Mouse (Mus musculus) Patski (cell line): ENCODE measurements around the gene C530008M17Rik. TPM values are rescaled to one million over a fixed set of nuclear protein-coding genes. Genes with fewer than 3 reads are reported as not detected.

Experiments used
- ATAC-seq: fragments of 100-300 bp; one replicate; pipeline ENCODE4 v1.8.0; 2021
- CTCF ChIA-PET: fragments of 350-600 bp; sonication (Branson Sonifier 250); formaldehyde crosslinking; loops from one replicate; lab custom pipeline; 2022; ENCODE audit warnings: inconsistent platforms; lab: Charles Lee
- POLR2A ChIA-PET: fragments of 350-600 bp; sonication (Branson Sonifier 250); formaldehyde crosslinking; loops from one replicate; lab custom pipeline; 2022; ENCODE audit warnings: antibody characterized with exemption, inconsistent platforms; lab: Charles Lee
- DNase-seq: peaks from one replicate; pipeline ENCODE4 v3.0.0-alpha.2; 2011; ENCODE audit warnings: low read depth, low spot score
- H3K27me3 ChIP-seq: fragments of 371-371 bp; one replicate; pipeline ENCODE4 v1.5.1; 2021
- CTCF ChIP-seq: fragments of 100-300 bp; IDR thresholded peaks from one replicate; pipeline ENCODE4 v1.5.1; 2021
- in situ Hi-C: fragments of 300-500 bp; cut with MboI; formaldehyde crosslinking; loops from 3 replicates; pipeline ENCODE4 v1.11.1; 2018; ENCODE audit warnings: low pct_unique_long_range_greater_than_20kb, mixed read lengths
- polyA plus RNA-seq: library from polyadenylated mRNA; unstranded; gene quantifications from one replicate; pipeline ENCODE4 v1.2.3, GENCODE M21; 2021

C530008M17Rik gene
- polyA plus RNA-seq, 1 experiment from 2014 or later, result 1.7 TPM

- in situ Hi-C loops, result no loop called here
- H3K27me3 ChIP-seq, result no peaks in the 10 kb centered on the region
- POLR2A ChIA-PET, result no interaction called here
- DNase-seq (no peak), ATAC-seq (no peak)
- CTCF ChIA-PET, result no interaction called here
- no peak for TF ChIP-seq CTCF
Measured at GRCm38 (mm10) chr5:76702104-76702503, 45.8 kb downstream of the C530008M17Rik start.

- in situ Hi-C loops, result no loop called here
- no peak for TF ChIP-seq CTCF
- ATAC-seq, result no peak
- ChIA-PET CTCF (no interaction called here), POLR2A (no interaction called here)
- no peak for DNase-seq
- H3K27me3 ChIP-seq, result no peaks in the 10 kb centered on the region
Measured at GRCm38 (mm10) chr5:76702646-76703045, 46.3 kb downstream of the C530008M17Rik start.

- DNase-seq (no peak), ATAC-seq (no peak)
- no peak for TF ChIP-seq CTCF
- ChIA-PET POLR2A (no interaction called here), CTCF (no interaction called here)
- in situ Hi-C loops, result no loop called here
- H3K27me3 ChIP-seq, result no peaks in the 10 kb centered on the region
Measured at GRCm38 (mm10) chr5:76705307-76706173, 49.2 kb downstream of the C530008M17Rik start.

GRCm38 (mm10) chr5:76707072-76707471 lies 50.8 kb downstream of the C530008M17Rik start:
- no peak for TF ChIP-seq CTCF
- ChIA-PET CTCF (no interaction called here), POLR2A (no interaction called here)
- H3K27me3 ChIP-seq, result no peaks in the 10 kb centered on the region
- DNase-seq, result no peak
- no peak for ATAC-seq
- in situ Hi-C loops, result no loop called here

- in situ Hi-C loops, result no loop called here
- no peak for DNase-seq
- CTCF ChIA-PET, result no interaction called here
Measured at GRCm38 (mm10) chr5:76708004-76708403, 51.7 kb downstream of the C530008M17Rik start.

GRCm38 (mm10) chr5:76713743-76714142 lies 57.4 kb downstream of the C530008M17Rik start:
- no peaks in the 10 kb centered on the region for H3K27me3 ChIP-seq
- in situ Hi-C loops, result no loop called here
- no peak for TF ChIP-seq CTCF
- ChIA-PET CTCF (interaction anchor here (0.7 kb wide), 1 partner anchor 126 kb away, joined by 3 read pairs; the partner anchor contains the start of gene Cep135), POLR2A (no interaction called here)
- peak; percentile 56 for DNase-seq
- peak; percentile 94 for ATAC-seq

More at GRCm38 (mm10) chr5:76708004-76708403, 51.7 kb downstream of the C530008M17Rik start:
- no peak for TF ChIP-seq CTCF
- H3K27me3 ChIP-seq, result no peaks in the 10 kb centered on the region
- POLR2A ChIA-PET, result no interaction called here
- ATAC-seq, result no peak

- ChIA-PET CTCF (interaction anchor here (1.1 kb wide), 1 partner anchor 14 kb away, joined by 4 read pairs; no protein-coding TSS in a partner anchor), POLR2A (no interaction called here)
- ATAC-seq (no peak), DNase-seq (no peak)
- no peaks in the 10 kb centered on the region for H3K27me3 ChIP-seq
- no peak for TF ChIP-seq CTCF
- in situ Hi-C loops, result no loop called here
Measured at GRCm38 (mm10) chr5:76719954-76720353, 63.6 kb downstream of the C530008M17Rik start.

GRCm38 (mm10) chr5:76724878-76725277 lies 68.6 kb downstream of the C530008M17Rik start:
- ChIA-PET CTCF (no interaction called here), POLR2A (no interaction called here)
- no peak for ATAC-seq
- H3K27me3 ChIP-seq, result no peaks in the 10 kb centered on the region
- in situ Hi-C loops, result no loop called here
- TF ChIP-seq CTCF, result peak; percentile 44
- no peak for DNase-seq

GRCm38 (mm10) chr5:76726518-76727103 lies 70.3 kb downstream of the C530008M17Rik start:
- ChIA-PET POLR2A (no interaction called here), CTCF (no interaction called here)
- no peak for DNase-seq
- in situ Hi-C loops, result no loop called here
- TF ChIP-seq CTCF, result no peak
- no peak for ATAC-seq
- no peaks in the 10 kb centered on the region for H3K27me3 ChIP-seq

GRCm38 (mm10) chr5:76733055-76733641 lies 76.8 kb downstream of the C530008M17Rik start:
- H3K27me3 ChIP-seq, result no peaks in the 10 kb centered on the region
- in situ Hi-C loops, result no loop called here
- DNase-seq, result no peak
- ChIA-PET CTCF (interaction anchor here (1.0 to 1.6 kb wide), 2 partner anchors 13 to 20 kb away, joined by 3 to 4 read pairs; no protein-coding TSS in a partner anchor), POLR2A (no interaction called here)
- no peak for TF ChIP-seq CTCF
- ATAC-seq, result no peak

- ATAC-seq, result no peak
- no peak for TF ChIP-seq CTCF
- ChIA-PET POLR2A (no interaction called here), CTCF (no interaction called here)
- no peak for DNase-seq
- H3K27me3 ChIP-seq, result no peaks in the 10 kb centered on the region
- in situ Hi-C loops, result no loop called here
Measured at GRCm38 (mm10) chr5:76741463-76741862, 85.2 kb downstream of the C530008M17Rik start.
